Mouse (Mus musculus): ENCODE measurements around the gene Klhl30.

The Klhl30 gene

GRCm38 (mm10) chr1:91365816-91366214 lies 15.0 kb downstream of the Klhl30 start:
- DNase-seq: no peak

- DNase-seq: peak; percentile 88
Measured at GRCm38 (mm10) chr1:91366215-91367108, 15.6 kb downstream of the Klhl30 start, which contains the start of gene Erfe. Gene Erfe (plus strand): TSS chr1:91366430.

GRCm38 (mm10) chr1:91367295-91367694 lies 16.5 kb downstream of the Klhl30 start:
- DNase-seq: no peak

GRCm38 (mm10) chr1:91369408-91369807 lies 18.6 kb downstream of the Klhl30 start:
- no peak for DNase-seq

- no peak for DNase-seq
Measured at GRCm38 (mm10) chr1:91370055-91370454, 19.2 kb downstream of the Klhl30 start.

- peak; percentile 80 for DNase-seq
Measured at GRCm38 (mm10) chr1:91373414-91373835, 22.6 kb downstream of the Klhl30 start.

- DNase-seq: peak; percentile 85
Measured at GRCm38 (mm10) chr1:91380453-91381090, 29.8 kb downstream of the Klhl30 start.

- DNase-seq: no peak
Measured at GRCm38 (mm10) chr1:91381091-91381471, 30.3 kb downstream of the Klhl30 start.

GRCm38 (mm10) chr1:91390369-91390768 lies 39.6 kb downstream of the Klhl30 start:
- DNase-seq: no peak

- DNase-seq: peak; percentile 17
Measured at GRCm38 (mm10) chr1:91397927-91398259, 47.1 kb downstream of the Klhl30 start.

- peak; percentile 92 for DNase-seq
Measured at GRCm38 (mm10) chr1:91398260-91399062, 47.6 kb downstream of the Klhl30 start, which contains the start of gene Ilkap. Gene Ilkap (minus strand): TSS chr1:91398815.

GRCm38 (mm10) chr1:91404976-91405375 lies 54.2 kb downstream of the Klhl30 start:
- no peak for DNase-seq

- DNase-seq: no peak
Measured at GRCm38 (mm10) chr1:91405406-91406169, 54.8 kb downstream of the Klhl30 start.

- DNase-seq: no peak
Measured at GRCm38 (mm10) chr1:91407819-91408218, 57.0 kb downstream of the Klhl30 start.

GRCm38 (mm10) chr1:91411631-91412285 lies 60.9 kb downstream of the Klhl30 start:
- no peak for DNase-seq

All from liver (tissue).